Mouse (Mus musculus) hindbrain, embryonic 12.5 days (tissue): ENCODE data around the gene Ttc32. TPM values are rescaled to one million over a fixed set of nuclear protein-coding genes. Genes with fewer than 3 reads are reported as not detected.
A peak's percentile ranks its signal among the peaks of the same experiment; 100 is the strongest.

Experiments used
- ATAC-seq: fragments of 200-750 bp; cut with Nextera tagmentation; 2 replicates; pipeline ENCODE4 v1.8.0; 2017; ENCODE audit warnings: moderate TSS enrichment; ENCODE audit not compliant: low FRiP score
- H3K27ac ChIP-seq: fragments of 300-500 bp; sonication (generic); 2 replicates; pipeline ENCODE4 v1.5.1; 2016; ENCODE audit warnings: mild to moderate bottlenecking
- H3K27me3 ChIP-seq: fragments of 300-500 bp; sonication (generic); 2 replicates; pipeline ENCODE4 v1.6.1; 2016; ENCODE audit warnings: mild to moderate bottlenecking
- H3K36me3 ChIP-seq: fragments of 300-500 bp; sonication (generic); 2 replicates; pipeline ENCODE4 v1.6.1; 2016; ENCODE audit warnings: mild to moderate bottlenecking
- H3K4me1 ChIP-seq: fragments of 300-500 bp; sonication (generic); 2 replicates; pipeline ENCODE4 v1.6.1; 2016
- H3K4me2 ChIP-seq: fragments of 300-500 bp; sonication (generic); replicated peaks from 2 replicates; pipeline ENCODE4 v1.6.1; 2016; ENCODE audit warnings: mild to moderate bottlenecking
- H3K4me3 ChIP-seq: fragments of 300-500 bp; sonication (generic); 2 replicates; pipeline ENCODE4 v1.5.1; 2016; ENCODE audit warnings: mild to moderate bottlenecking
- H3K9ac ChIP-seq: fragments of 300-500 bp; sonication (generic); 2 replicates; pipeline ENCODE4 v1.6.1; 2016; ENCODE audit warnings: mild to moderate bottlenecking, moderate library complexity
- H3K9me3 ChIP-seq: fragments of 300-500 bp; sonication (generic); replicated peaks from 2 replicates; pipeline ENCODE4 v1.6.1; 2016; ENCODE audit warnings: mild to moderate bottlenecking
- WGBS: fragments of 180-500 bp; shearing (Covaris S2); methylation state at CpG from one replicate; pipeline ENCODE4 v1.1.7; 2016; 5-methylcytosine and 5-hydroxymethylcytosine counted together
- polyA plus RNA-seq: library from polyadenylated mRNA; unstranded; fragments of >200 nt; fragmentation: Nextera tagmentation; extraction: Ambion mirVana; gene quantifications from 2 replicates; pipeline ENCODE4 v1.2.1, GENCODE M21; 2016

Gene Ttc32
- polyA plus RNA-seq, 1 experiment from 2014 or later, result 13.1 TPM

DNA sequence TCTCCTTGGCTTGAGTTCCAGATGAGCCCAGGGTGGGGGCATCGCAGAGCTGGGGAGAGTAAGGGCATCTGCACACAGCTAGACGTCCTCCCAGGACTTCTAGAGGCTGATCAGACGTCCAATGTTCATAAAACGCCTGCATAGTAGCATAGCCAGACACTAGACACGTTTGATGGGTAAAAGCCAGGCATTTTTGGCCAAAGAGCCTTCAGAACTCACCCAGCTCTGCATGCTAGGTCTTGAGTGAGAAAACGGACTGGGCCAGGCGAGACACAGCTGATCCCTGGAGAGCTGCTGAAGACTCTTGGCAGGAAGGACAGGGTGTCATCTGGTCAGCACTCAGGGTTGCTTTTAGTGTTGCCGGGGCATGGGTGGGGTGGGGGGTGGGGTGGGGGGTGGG lies 18.3 kb downstream of the Ttc32 start:
- no peak overlapping the region for H3K27ac ChIP-seq
- no peak overlapping the region for H3K4me3 ChIP-seq
- no peak overlapping the region for H3K4me2 ChIP-seq
- WGBS, result 76% methylated on average over 8 of the region's 8 CpGs
- H3K4me1 ChIP-seq, result no peaks in the 10 kb centered on the region; the same call in 1 of the 2 replicates
- 0 out of 2 replicates have a peak, but pooled peaks cover 4% of the 10 kb centered on the region for H3K36me3 ChIP-seq
- no peak overlapping the region for H3K9ac ChIP-seq
- no peak for ATAC-seq
- H3K9me3 ChIP-seq, result no peaks in the 10 kb centered on the region
- no peaks in the 10 kb centered on the region for H3K27me3 ChIP-seq

DNA sequence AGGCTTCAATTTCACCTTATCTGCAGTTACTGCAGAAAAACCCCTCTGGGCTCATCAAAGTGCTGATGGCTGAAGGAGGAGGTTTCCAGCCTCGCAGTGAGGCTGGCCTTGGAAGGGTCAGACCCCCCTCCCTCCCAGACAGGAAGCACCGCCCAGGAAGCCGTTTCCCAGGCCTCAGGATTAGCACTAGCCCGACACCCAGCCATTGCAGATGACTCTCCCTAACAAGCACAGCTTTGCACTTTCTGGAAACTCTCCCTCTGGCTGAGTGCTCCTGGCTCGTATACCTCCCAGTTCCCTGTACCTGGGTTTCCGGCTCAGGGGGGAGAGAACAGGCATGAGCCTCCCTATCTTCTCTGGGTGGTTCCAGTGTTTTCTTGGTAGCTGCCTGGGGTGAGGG lies 21.0 kb downstream of the Ttc32 start:
- ATAC-seq, result no peak

DNA sequence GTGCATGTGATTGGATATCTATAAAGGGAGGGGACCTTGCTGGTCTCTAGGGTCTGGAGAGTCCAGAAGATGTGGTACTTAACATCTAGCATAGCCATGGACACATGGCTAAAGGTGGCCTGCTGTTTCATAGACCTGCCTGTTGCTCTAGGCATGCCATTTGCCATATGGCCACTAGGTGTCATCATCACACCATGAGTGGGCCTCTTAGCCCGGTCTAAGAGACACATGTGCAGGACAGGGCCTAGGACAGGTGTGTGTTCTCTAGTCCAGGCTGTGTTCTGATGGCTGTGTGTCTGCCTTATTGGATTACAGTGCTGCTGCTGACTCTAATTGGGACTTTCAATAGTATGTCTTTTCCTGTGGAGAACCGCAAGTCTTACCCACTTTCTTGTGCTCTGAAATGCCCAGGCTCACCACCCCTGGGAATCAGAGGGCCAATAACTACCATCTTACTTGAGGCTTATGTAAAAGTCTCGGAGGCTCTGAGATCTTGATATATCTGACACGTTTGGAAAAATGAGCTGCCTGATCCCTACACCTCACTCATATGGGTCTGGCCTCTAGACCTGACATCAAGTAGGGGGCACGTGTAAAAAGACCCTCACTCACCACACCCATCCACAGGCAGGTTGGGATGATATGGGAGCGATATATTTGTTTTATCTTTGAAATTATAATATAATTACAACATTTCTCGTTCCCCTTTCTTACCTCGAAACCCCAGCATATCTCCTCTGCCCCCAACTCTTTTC lies 22.5 kb downstream of the Ttc32 start:
- peak; percentile 86 for ATAC-seq
- 59% methylated on average over 8 of the region's 8 CpGs for WGBS
- no peaks in the 10 kb centered on the region; the same call in 1 of the 2 replicates for H3K4me1 ChIP-seq

More for the DNA sequence above, 21.0 kb downstream of the Ttc32 start:
- WGBS, result 36% methylated on average over 6 of the region's 6 CpGs
- Histone ChIP-seq H3K4me2 (no peak overlapping the region), H3K9me3 (no peaks in the 10 kb centered on the region), H3K4me3 (no peak overlapping the region), H3K4me1 (no peaks in the 10 kb centered on the region; the same call in 1 of the 2 replicates), H3K9ac (no peak overlapping the region), H3K27ac (no peak overlapping the region), H3K36me3 (no peaks in the 10 kb centered on the region), H3K27me3 (no peaks in the 10 kb centered on the region)

GRCm38 (mm10) chr12:9053345-9053744 lies 23.5 kb downstream of the Ttc32 start:
- Histone ChIP-seq H3K9ac (no peak overlapping the region), H3K9me3 (no peaks in the 10 kb centered on the region), H3K4me2 (no peak overlapping the region), H3K4me3 (no peak overlapping the region), H3K36me3 (no peaks in the 10 kb centered on the region), H3K27me3 (no peaks in the 10 kb centered on the region), H3K4me1 (no peaks in the 10 kb centered on the region; the same call in 1 of the 2 replicates), H3K27ac (no peak overlapping the region)
- WGBS, result 59% methylated on average over 7 of the region's 7 CpGs
- no peak for ATAC-seq

More for the DNA sequence above, 22.5 kb downstream of the Ttc32 start:
- Histone ChIP-seq H3K9ac (no peak overlapping the region), H3K4me2 (no peak overlapping the region), H3K4me3 (no peak overlapping the region), H3K9me3 (no peaks in the 10 kb centered on the region), H3K27me3 (no peaks in the 10 kb centered on the region), H3K27ac (no peak overlapping the region), H3K36me3 (no peaks in the 10 kb centered on the region)

DNA sequence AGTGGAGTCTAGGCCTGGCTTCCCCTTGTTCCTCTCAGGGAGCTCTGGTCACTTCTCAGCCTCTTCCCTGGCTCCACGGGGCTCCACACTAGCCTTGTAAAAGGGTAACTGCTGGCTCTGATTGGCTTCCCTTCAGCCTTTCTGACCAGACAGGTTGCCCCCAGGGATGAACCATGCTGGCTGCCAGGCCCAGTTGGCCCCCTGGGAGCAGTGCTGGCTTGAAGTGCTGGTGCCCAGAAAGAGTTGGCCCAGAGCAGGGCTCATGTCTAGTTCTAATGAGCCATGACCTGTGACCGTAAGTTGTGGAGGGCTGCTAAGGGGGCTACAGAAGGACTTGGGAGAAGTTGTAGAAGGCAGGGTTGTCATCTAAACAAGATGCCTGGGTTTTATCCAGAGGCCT lies 24.2 kb downstream of the Ttc32 start:
- H3K9ac ChIP-seq, result no peak overlapping the region
- no peaks in the 10 kb centered on the region for H3K36me3 ChIP-seq
- no peaks in the 10 kb centered on the region for H3K9me3 ChIP-seq
- WGBS, result 55% methylated on average over 2 of the region's 2 CpGs
- no peaks in the 10 kb centered on the region; the same call in 1 of the 2 replicates for H3K4me1 ChIP-seq
- H3K27ac ChIP-seq, result no peak overlapping the region
- no peaks in the 10 kb centered on the region for H3K27me3 ChIP-seq
- no peak for ATAC-seq
- no peak overlapping the region for H3K4me3 ChIP-seq
- no peak overlapping the region for H3K4me2 ChIP-seq

DNA sequence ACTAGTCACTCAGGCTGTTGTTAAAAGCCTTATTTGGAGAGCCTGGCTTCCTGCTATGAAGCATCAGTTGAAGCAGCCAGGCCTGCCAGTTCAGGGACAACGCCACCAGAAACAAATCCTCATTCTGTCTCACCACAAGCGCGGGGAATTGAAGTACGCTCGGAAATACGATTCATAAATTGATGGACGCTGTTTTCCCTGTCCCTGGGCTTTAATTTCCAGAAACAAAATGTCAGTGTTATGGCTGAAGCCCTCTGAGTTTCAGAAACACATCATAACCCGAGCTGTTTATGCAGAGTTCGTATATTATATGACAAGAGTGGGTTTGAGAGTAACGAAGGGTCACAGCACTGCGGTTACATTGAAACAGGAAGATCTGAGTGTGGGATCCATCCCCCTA lies 25.5 kb downstream of the Ttc32 start:
- no peaks in the 10 kb centered on the region for H3K9me3 ChIP-seq
- H3K27me3 ChIP-seq, result no peaks in the 10 kb centered on the region
- 80% methylated on average over 11 of the region's 11 CpGs for WGBS
- H3K4me3 ChIP-seq, result no peak overlapping the region
- no peak overlapping the region for H3K9ac ChIP-seq
- H3K4me1 ChIP-seq, result no peaks in the 10 kb centered on the region; the same call in 1 of the 2 replicates
- no peak overlapping the region for H3K27ac ChIP-seq
- H3K4me2 ChIP-seq, result no peak overlapping the region
- no peak for ATAC-seq
- H3K36me3 ChIP-seq, result no peaks in the 10 kb centered on the region

GRCm38 (mm10) chr12:9059502-9059901 lies 29.7 kb downstream of the Ttc32 start:
- 92% methylated on average over 3 of the region's 3 CpGs for WGBS
- no peaks in the 10 kb centered on the region for H3K4me1 ChIP-seq
- H3K27ac ChIP-seq, result no peak overlapping the region
- H3K9ac ChIP-seq, result no peak overlapping the region
- no peaks in the 10 kb centered on the region for H3K9me3 ChIP-seq
- no peak for ATAC-seq
- no peak overlapping the region for H3K4me3 ChIP-seq
- H3K27me3 ChIP-seq, result no peaks in the 10 kb centered on the region
- no peaks in the 10 kb centered on the region for H3K36me3 ChIP-seq
- H3K4me2 ChIP-seq, result no peak overlapping the region

DNA sequence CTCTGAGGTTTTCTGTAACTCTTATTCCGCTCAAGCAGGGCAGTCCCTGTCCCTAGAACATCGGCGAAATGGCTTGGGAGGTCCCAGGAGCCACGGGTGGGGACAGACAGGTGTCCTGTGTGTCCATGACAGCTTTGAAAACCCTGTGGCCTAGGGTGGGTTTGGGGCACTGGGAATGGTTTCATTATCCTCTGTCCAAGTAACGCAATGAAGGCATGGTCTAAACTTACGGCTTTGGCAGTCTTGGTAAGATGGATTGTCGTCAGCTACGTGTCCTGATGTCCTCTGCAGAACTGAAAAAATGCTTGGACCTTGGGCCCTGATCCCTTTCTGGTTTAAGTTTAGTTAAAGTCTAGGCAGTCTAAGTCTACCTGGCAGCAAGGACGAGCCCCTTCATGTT lies 30.2 kb downstream of the Ttc32 start:
- H3K9ac ChIP-seq, result no peak overlapping the region
- WGBS, result 91% methylated on average over 9 of the region's 9 CpGs
- H3K4me2 ChIP-seq, result no peak overlapping the region
- H3K9me3 ChIP-seq, result no peaks in the 10 kb centered on the region
- H3K4me1 ChIP-seq, result no peaks in the 10 kb centered on the region
- H3K36me3 ChIP-seq, result no peaks in the 10 kb centered on the region
- H3K4me3 ChIP-seq, result no peak overlapping the region
- no peak for ATAC-seq
- no peak overlapping the region for H3K27ac ChIP-seq
- no peaks in the 10 kb centered on the region for H3K27me3 ChIP-seq

DNA sequence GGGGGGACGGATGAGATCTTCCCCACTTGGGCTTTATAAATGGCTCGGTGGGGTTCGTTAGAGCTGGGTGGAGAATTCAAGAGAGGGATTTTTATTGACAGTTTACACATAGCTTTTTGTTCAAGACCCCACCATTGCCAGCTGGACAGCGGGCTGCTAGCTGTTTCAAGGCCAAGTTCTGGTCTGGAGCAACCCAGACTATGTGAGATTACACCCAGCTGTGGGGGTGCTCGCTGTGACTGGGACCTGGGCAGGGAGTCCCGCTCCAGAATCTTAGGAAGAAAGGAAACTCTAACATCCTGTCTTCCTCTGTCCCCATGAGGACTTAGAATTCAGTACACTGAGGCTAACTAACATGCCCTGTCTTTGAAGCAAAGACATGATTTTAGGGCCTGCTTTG lies 33.8 kb downstream of the Ttc32 start:
- H3K9me3 ChIP-seq, result no peaks in the 10 kb centered on the region
- no peak overlapping the region for H3K9ac ChIP-seq
- ATAC-seq, result no peak
- H3K4me1 ChIP-seq, result no peaks in the 10 kb centered on the region
- no peaks in the 10 kb centered on the region for H3K27me3 ChIP-seq
- no peak overlapping the region for H3K27ac ChIP-seq
- H3K4me2 ChIP-seq, result no peak overlapping the region
- H3K36me3 ChIP-seq, result no peaks in the 10 kb centered on the region
- H3K4me3 ChIP-seq, result no peak overlapping the region
- 78% methylated on average over 6 of the region's 6 CpGs for WGBS

DNA sequence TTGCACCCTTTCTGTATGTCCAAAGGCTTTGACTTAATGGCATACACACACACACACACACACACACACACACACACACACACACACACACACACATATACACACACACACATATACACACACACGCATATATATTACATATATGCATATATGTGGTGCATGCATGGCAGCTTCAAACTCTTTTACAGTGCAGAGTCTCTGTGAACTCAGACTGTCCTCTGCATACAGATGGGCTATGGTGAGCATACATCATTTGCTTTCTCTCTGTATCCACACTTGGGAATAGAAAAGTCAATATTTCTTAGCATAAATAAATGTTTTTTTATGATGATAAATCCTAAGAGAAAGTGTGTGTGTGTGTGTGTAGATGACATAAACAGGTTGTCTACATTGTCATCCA lies 41.3 kb downstream of the Ttc32 start:
- 0 out of 2 replicates have a peak, but pooled peaks cover 3% of the 10 kb centered on the region for H3K4me1 ChIP-seq
- no peak overlapping the region for H3K27ac ChIP-seq
- peak; percentile 11; the same call in 1 of the 2 replicates for ATAC-seq
- no peaks in the 10 kb centered on the region for H3K9me3 ChIP-seq
- 94% methylated on average over 1 of the region's 1 CpGs for WGBS
- H3K4me2 ChIP-seq, result no peak overlapping the region
- H3K4me3 ChIP-seq, result no peak overlapping the region
- no peaks in the 10 kb centered on the region for H3K36me3 ChIP-seq
- no peak overlapping the region for H3K9ac ChIP-seq
- H3K27me3 ChIP-seq, result no peaks in the 10 kb centered on the region

DNA sequence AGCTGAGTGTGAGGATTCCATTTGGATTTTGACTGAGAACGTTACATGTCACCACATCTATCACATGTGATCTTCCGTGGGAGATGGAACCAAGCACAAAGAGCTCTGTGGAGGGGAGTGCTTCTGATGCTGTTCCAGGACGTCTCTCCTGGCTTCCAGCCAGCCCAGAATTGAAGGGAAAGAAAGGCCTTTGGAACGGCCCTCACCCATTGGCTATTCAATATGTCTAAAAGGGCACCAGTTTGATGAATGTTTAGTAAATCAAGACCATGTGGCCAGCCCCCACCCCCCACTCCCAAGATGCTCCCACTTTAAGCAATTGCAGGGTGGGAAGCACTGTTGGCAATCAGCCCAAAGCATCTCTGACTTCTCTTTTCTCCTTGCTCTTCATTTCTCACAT lies 41.7 kb downstream of the Ttc32 start:
- Histone ChIP-seq H3K36me3 (no peaks in the 10 kb centered on the region), H3K4me2 (no peak overlapping the region), H3K27ac (no peak overlapping the region), H3K9me3 (no peaks in the 10 kb centered on the region), H3K4me1 (0 out of 2 replicates have a peak, but pooled peaks cover 3% of the 10 kb centered on the region), H3K9ac (no peak overlapping the region), H3K4me3 (no peak overlapping the region), H3K27me3 (no peaks in the 10 kb centered on the region)
- 38% methylated on average over 4 of the region's 4 CpGs for WGBS
- ATAC-seq, result peak; percentile 90

- Histone ChIP-seq H3K9ac (no peak overlapping the region), H3K36me3 (no peaks in the 10 kb centered on the region), H3K27me3 (no peaks in the 10 kb centered on the region), H3K27ac (no peak overlapping the region), H3K4me2 (no peak overlapping the region), H3K4me3 (no peak overlapping the region), H3K9me3 (no peaks in the 10 kb centered on the region), H3K4me1 (no peaks in the 10 kb centered on the region)
- WGBS, result 89% methylated on average over 3 of the region's 3 CpGs
- ATAC-seq, result no peak
Observed at GRCm38 (mm10) chr12:9077554-9078125, 47.8 kb downstream of the Ttc32 start.

GRCm38 (mm10) chr12:9090226-9090625 lies 60.4 kb downstream of the Ttc32 start:
- Histone ChIP-seq H3K9ac (no peak overlapping the region), H3K4me3 (no peak overlapping the region), H3K36me3 (no peaks in the 10 kb centered on the region), H3K4me2 (no peak overlapping the region), H3K27me3 (no peaks in the 10 kb centered on the region), H3K9me3 (no peaks in the 10 kb centered on the region), H3K4me1 (no peaks in the 10 kb centered on the region), H3K27ac (no peak overlapping the region)
- WGBS, result 78% methylated on average over 7 of the region's 7 CpGs
- no peak for ATAC-seq
